Mouse (Mus musculus) T-helper 17 cell (primary cell): Measurements from ENCODE around the gene Tmem211.

Source experiments
- in situ Hi-C, 2 experiments: fragments of 300-600 bp; cut with MboI, MseI; formaldehyde crosslinking; loops; 1 replicate in 1 of 2; 2 replicates in 1 of 2; pipeline ENCODE4 v1.15.1; 2025; ENCODE audit warnings: high pct_unique_total_duplicates in 2 of 2

Tmem211 gene

GRCm38 (mm10) chr5:113271207-113271811 is 44.6 kb downstream of the Tmem211 start:
- in situ Hi-C loops, result no loop called here

DNA sequence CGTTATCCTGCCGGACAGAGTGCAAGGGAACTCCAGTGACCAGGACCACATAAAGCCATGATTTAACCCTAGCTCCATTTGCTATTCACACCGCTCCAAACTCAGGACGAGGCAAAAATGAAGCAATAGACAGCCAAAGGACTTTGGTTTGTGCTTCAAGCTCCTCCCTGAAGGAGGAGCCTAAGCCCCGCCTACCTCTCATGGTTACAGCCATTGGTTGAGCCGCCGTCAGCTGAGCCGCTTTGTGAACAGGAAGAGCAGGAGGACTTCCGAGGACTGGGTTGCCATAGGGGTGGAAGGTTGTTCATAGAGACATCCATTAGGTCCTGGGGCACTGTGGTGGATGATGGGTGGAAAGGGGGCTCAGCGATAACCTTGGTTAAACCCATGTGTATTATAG is 49.1 kb downstream of the Tmem211 start:
- in situ Hi-C loops, result no loop called here

DNA sequence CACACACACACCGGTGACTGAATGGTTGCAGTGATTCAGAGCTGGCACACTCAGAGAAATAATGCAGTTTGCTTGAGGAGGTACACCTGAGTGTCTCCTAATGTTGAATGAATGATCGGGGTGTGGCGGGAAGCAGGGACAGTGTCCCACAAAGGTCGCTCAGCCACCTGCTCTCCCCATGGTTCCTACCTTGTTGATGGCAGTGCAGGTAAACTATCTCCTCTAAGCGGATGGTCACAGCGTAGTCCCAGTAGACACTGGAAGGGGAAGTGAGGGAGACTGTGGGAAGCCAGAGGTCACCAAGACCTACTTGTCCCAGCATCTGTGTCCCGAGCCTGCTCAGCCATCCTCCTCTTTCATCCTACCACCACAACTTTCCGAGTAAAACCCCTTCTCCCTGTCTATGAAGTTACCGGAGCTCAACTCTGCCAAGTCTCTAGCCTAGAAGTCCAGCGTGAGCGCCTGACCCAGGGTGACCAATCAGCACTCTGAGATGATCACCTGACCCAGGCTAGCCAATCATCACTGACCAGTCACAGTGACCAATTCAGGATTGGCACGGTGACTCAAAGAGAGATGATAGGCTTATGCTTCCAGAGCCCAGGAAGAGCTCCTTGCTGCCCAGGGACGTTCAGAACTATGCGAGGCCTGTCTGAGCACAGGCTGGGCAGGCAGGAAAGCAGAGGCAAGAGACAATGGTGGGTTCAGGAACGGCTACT is 53.6 kb downstream of the Tmem211 start:
- in situ Hi-C loops, result no loop called here

DNA sequence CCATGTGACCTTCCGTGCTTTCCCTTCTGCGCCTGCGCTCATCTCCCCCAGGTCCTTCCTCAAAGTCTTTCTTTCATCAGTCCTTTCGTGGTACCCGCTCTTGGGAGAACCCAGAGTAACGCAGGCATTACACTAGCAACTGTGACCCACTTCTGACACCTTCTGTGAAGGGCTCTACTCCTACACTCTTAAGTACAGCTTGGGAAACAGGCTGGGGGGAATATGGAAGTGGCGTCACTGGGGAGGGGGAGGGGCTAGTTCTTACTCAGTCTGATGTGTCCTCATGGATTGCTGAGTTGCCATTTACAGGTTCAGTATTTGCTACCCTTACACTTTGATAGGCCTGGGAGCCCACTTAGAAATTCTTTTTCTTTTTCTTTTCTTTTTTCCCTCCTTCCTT is 54.8 kb downstream of the Tmem211 start:
- in situ Hi-C loops, result no loop called here

DNA sequence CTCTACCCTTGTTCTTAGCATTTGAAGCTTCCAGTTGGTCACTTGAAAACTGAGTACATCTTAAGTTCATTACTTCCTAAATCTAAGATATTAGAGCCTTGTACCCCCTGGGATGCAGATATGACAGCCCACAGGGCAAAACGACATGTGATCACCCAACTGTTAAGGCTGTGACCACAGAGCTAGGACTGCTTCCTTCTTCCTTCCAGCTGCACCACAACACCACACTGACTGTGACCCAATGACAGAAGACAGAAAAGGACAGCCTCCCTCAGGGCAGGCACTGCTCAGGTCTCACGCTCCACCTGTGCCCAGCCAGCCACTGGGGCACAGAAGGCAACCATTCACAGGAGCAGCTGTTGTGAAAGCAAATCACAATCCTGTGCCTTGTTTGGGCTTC is 57.0 kb downstream of the Tmem211 start:
- in situ Hi-C loops, result no loop called here

- in situ Hi-C loops, result no loop called here
Measured at GRCm38 (mm10) chr5:113285541-113285940, 58.8 kb downstream of the Tmem211 start.

DNA sequence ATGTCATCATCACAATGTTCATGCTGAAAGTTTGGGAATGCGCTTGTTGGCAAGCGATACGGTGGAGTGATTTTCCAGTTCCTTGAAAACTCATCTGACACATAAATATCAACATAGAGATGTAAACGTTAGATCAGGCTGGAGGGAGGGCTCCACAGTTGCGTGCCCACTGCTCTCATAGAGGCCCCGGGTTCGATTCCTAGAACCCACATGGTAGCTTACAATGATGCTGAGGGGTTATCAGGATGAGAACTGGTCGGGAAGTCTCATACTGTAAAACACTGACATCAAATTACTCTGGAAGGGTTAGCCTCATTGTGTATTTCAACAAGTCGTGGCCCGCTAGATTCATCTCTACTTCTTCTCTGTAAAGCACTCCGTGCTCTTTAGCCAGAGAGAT is 59.3 kb downstream of the Tmem211 start:
- in situ Hi-C loops, result no loop called here

DNA sequence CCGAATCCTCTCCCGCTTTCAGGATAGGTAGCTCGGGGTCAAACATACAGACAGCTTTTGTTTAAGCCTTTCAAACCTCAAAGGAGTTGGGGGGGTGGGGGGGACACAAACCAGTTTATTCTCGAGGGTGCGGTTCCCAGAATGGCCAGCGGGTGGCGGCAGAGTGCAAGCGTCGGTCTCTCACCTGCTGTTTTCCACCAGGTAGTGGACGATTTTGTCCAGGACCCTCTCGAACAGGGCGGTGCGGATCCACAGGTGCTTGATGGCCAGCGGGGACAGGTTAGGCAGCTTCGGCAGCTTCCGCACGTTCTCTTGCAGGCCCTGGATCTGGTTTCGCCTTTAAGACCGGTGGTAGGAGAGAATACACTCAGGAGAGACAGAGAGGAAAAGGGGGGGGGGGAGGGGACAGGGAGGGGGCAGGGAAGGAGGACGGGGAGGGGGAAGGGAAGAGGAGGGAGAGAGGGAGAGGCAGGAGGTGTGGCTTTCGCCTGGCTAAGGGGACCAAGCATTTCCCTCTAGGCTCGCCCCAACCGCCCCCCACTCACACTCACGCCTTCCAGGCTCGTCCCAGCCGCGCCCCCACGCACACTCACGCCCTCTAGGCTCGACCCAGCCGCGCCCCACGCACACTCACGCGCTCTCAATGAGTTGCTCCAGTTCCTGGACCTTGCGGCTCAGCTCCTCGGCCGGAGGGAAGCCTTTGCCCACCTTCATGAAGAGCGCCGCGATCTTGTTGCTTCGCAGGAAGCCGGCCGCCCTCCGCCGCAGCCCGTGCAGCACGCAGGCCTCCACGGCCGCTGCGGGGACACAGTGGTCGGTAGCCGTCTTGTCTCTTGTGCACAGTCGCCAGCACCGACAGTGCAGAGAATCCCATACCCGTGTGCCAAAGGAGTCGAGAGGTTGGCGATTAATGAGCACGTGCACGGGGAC is 60.1 kb downstream of the Tmem211 start:
- in situ Hi-C loops, result no loop called here

- in situ Hi-C loops, result no loop called here
Measured at GRCm38 (mm10) chr5:113287762-113288161, 61.1 kb downstream of the Tmem211 start.

- in situ Hi-C loops, result no loop called here
Measured at GRCm38 (mm10) chr5:113288490-113288889, 61.8 kb downstream of the Tmem211 start.
